Mouse (Mus musculus): ENCODE results near the gene Mgme1. TPM values are rescaled to one million over a fixed set of nuclear protein-coding genes. Genes with fewer than 3 reads are reported as not detected.

Mgme1 gene
- polyA plus RNA-seq, 1 experiment from 2014 or later, result 22.6 TPM

- Histone ChIP-seq H3K4me1 (replicated peaks; ENCODE audit: control insufficient read depth, insufficient read depth, low read length) (peaks cover 43% of the 10 kb centered on the region), H3K27ac (ENCODE audit: low read length) (no peak overlapping the region), H3K36me3 (ENCODE audit: control insufficient read depth, insufficient read depth, low read length) (peaks cover 4% of the 10 kb centered on the region; the same call in 1 of the 2 replicates), H3K4me2 (ENCODE audit: low read depth, low read length) (peak overlapping the region; percentile 72), H3K9ac (ENCODE audit: low read length) (peak overlapping the region; percentile 94), H3K4me3 (ENCODE audit: low read length) (peak overlapping the region; percentile 92), H3K9me3 (ENCODE audit: control insufficient read depth, low read length) (no peaks in the 10 kb centered on the region), H3K27me3 (ENCODE audit: control insufficient read depth, insufficient read depth, low read depth, low read length) (no peaks in the 10 kb centered on the region)
- no peak for ATAC-seq (ENCODE audit: low read depth)
- 5% methylated on average over 6 of the region's 6 CpGs for WGBS
Observed at GRCm38 (mm10) chr2:144268446-144269305, 1.8 kb upstream of the Mgme1 start.

DNA sequence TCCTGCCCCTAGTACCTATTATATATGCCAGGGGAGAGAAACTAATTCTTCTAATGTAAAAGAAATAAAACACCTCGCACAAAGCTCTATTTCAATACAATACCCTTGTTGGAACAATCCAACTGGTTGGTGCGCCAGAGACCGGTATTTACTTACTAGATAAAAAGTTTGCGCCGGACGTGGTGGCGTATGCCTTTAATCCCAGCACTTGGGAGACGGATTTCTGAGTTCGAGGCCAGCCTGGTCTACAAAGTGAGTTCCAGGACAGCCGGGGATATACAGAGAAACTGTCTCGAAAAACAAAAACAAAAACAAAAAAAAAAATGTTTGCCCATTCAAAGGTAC is 1.2 kb upstream of the Mgme1 start:
- ATAC-seq (ENCODE audit: low read depth), result no peak
- Histone ChIP-seq H3K4me1 (replicated peaks; ENCODE audit: control insufficient read depth, insufficient read depth, low read length) (peaks cover 42% of the 10 kb centered on the region), H3K9me3 (ENCODE audit: control insufficient read depth, low read length) (no peaks in the 10 kb centered on the region), H3K4me2 (ENCODE audit: low read depth, low read length) (peak overlapping the region; percentile 72), H3K4me3 (ENCODE audit: low read length) (peak overlapping the region; percentile 92), H3K36me3 (ENCODE audit: control insufficient read depth, insufficient read depth, low read length) (peaks cover 3% of the 10 kb centered on the region; the same call in 1 of the 2 replicates), H3K27ac (ENCODE audit: low read length) (no peak overlapping the region), H3K27me3 (ENCODE audit: control insufficient read depth, insufficient read depth, low read depth, low read length) (no peaks in the 10 kb centered on the region), H3K9ac (ENCODE audit: low read length) (peak overlapping the region; percentile 94)
- under 1% methylated on average over 11 of the region's 11 CpGs for WGBS

DNA sequence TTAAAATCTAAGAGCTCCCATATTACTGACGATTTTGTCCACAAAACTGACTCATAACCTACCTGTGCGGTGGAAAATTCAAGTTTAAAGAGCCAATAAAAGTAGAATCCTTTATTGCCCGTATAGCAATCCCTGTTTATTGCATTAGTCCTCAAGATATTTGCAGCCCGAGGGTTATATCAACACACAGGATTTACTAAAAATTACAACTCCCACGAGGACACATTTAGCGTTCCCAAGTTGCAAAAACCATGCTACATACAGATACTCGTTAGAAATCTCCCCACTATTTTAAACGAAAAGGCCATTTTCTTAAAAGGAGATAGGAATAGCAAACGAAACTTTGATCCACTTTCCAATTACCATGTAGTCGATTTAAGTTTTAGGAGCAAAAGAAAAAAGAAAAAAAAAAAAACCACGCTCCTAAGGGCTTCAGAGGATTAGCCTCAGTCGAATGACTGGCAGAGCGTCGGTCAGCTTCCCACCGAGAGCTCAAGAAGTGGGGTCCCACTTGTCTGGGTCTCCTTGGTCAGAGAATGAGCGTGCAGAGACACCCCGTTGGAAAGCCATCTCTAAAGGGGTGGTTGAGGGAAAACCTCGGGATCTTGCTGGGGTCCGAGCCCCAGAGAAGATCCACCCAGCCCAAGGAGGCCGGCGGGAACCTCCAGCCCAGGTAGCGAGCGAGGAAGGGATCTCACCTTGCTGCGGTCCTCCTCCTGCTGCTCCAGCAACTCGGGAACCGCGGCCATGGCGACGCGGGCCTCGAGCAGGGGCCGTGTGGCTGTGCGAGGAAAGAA is 586 bp upstream of the Mgme1 start:
- Histone ChIP-seq H3K4me3 (ENCODE audit: low read length) (peak overlapping the region; percentile 92), H3K4me2 (ENCODE audit: low read depth, low read length) (peak overlapping the region; percentile 72), H3K27ac (ENCODE audit: low read length) (peak overlapping the region; percentile 98), H3K27me3 (ENCODE audit: control insufficient read depth, insufficient read depth, low read depth, low read length) (no peaks in the 10 kb centered on the region), H3K4me1 (replicated peaks; ENCODE audit: control insufficient read depth, insufficient read depth, low read length) (peaks cover 47% of the 10 kb centered on the region), H3K36me3 (ENCODE audit: control insufficient read depth, insufficient read depth, low read length) (no peaks in the 10 kb centered on the region), H3K9ac (ENCODE audit: low read length) (peak overlapping the region; percentile 94), H3K9me3 (ENCODE audit: control insufficient read depth, low read length) (no peaks in the 10 kb centered on the region)
- peak; percentile 5; the same call in 1 of the 2 replicates for ATAC-seq (ENCODE audit: low read depth)
- WGBS, result 0% methylated on average over 28 of the region's 33 CpGs

- Histone ChIP-seq H3K9me3 (ENCODE audit: control insufficient read depth, low read length) (no peaks in the 10 kb centered on the region), H3K4me3 (ENCODE audit: low read length) (no peak overlapping the region), H3K9ac (ENCODE audit: low read length) (peak overlapping the region; percentile 21; the same call in 1 of the 2 replicates), H3K27ac (ENCODE audit: low read length) (no peak overlapping the region), H3K4me2 (ENCODE audit: low read depth, low read length) (no peak overlapping the region), H3K27me3 (ENCODE audit: control insufficient read depth, insufficient read depth, low read depth, low read length) (no peaks in the 10 kb centered on the region), H3K4me1 (replicated peaks; ENCODE audit: control insufficient read depth, insufficient read depth, low read length) (peaks cover 35% of the 10 kb centered on the region), H3K36me3 (ENCODE audit: control insufficient read depth, insufficient read depth, low read length) (peaks cover 3% of the 10 kb centered on the region)
- 85% methylated on average over 12 of the region's 12 CpGs for WGBS
- ATAC-seq (ENCODE audit: low read depth), result no peak
Observed at GRCm38 (mm10) chr2:144272088-144272487, 1.6 kb downstream of the Mgme1 start.

- WGBS, result 31% methylated on average over 8 of the region's 8 CpGs
- Histone ChIP-seq H3K4me1 (replicated peaks; ENCODE audit: control insufficient read depth, insufficient read depth, low read length) (peaks cover 19% of the 10 kb centered on the region), H3K4me2 (ENCODE audit: low read depth, low read length) (no peak overlapping the region), H3K9me3 (ENCODE audit: control insufficient read depth, low read length) (no peaks in the 10 kb centered on the region), H3K27ac (ENCODE audit: low read length) (peak overlapping the region; percentile 35), H3K9ac (ENCODE audit: low read length) (peak overlapping the region; percentile 41), H3K27me3 (ENCODE audit: control insufficient read depth, insufficient read depth, low read depth, low read length) (no peaks in the 10 kb centered on the region), H3K4me3 (ENCODE audit: low read length) (no peak overlapping the region), H3K36me3 (ENCODE audit: control insufficient read depth, insufficient read depth, low read length) (peaks cover 19% of the 10 kb centered on the region)
- no peak for ATAC-seq (ENCODE audit: low read depth)
Observed at GRCm38 (mm10) chr2:144274741-144275140, 4.3 kb downstream of the Mgme1 start.

- H3K27me3 ChIP-seq (ENCODE audit: control insufficient read depth, insufficient read depth, low read depth, low read length), result no peaks in the 10 kb centered on the region
- WGBS, result 85% methylated on average over 3 of the region's 3 CpGs
- no peak overlapping the region for H3K9ac ChIP-seq (ENCODE audit: low read length)
- no peak overlapping the region for H3K27ac ChIP-seq (ENCODE audit: low read length)
- no peak overlapping the region for H3K4me3 ChIP-seq (ENCODE audit: low read length)
- peaks cover 17% of the 10 kb centered on the region for H3K4me1 ChIP-seq (replicated peaks; ENCODE audit: control insufficient read depth, insufficient read depth, low read length)
- H3K36me3 ChIP-seq (ENCODE audit: control insufficient read depth, insufficient read depth, low read length), result peaks cover 23% of the 10 kb centered on the region
- no peaks in the 10 kb centered on the region for H3K9me3 ChIP-seq (ENCODE audit: control insufficient read depth, low read length)
- H3K4me2 ChIP-seq (ENCODE audit: low read depth, low read length), result no peak overlapping the region
- ATAC-seq (ENCODE audit: low read depth), result no peak
Observed at GRCm38 (mm10) chr2:144276885-144277284, 6.4 kb downstream of the Mgme1 start.

DNA sequence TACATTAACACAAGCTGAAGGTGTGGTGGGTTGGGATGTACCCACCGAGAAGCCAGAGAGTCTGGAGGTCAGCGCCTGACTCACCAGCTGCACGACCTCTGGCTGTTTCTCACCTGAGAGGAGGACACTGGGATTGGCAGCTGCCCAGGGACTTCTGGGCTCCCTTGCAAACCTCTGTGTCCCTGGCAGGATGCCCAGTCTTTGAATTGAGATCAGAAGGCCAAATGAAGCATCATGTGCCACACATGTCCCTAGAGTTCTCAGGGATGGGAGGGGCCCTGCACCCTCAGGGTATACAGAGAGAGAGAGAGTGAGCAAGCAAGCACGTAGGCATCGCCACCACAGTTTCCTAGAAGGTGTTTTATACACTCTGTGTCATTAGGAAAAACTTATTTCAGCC is 9.3 kb downstream of the Mgme1 start:
- 61% methylated on average over 5 of the region's 5 CpGs for WGBS
- peaks cover 23% of the 10 kb centered on the region for H3K36me3 ChIP-seq (ENCODE audit: control insufficient read depth, insufficient read depth, low read length)
- 0 out of 2 replicates have a peak overlapping the region, but pooled peaks have one; percentile 10 for H3K27ac ChIP-seq (ENCODE audit: low read length)
- no peak overlapping the region for H3K9ac ChIP-seq (ENCODE audit: low read length)
- H3K27me3 ChIP-seq (ENCODE audit: control insufficient read depth, insufficient read depth, low read depth, low read length), result no peaks in the 10 kb centered on the region
- ATAC-seq (ENCODE audit: low read depth), result peak; percentile 48
- H3K9me3 ChIP-seq (ENCODE audit: control insufficient read depth, low read length), result no peaks in the 10 kb centered on the region
- H3K4me2 ChIP-seq (ENCODE audit: low read depth, low read length), result no peak overlapping the region
- no peak overlapping the region for H3K4me3 ChIP-seq (ENCODE audit: low read length)
- H3K4me1 ChIP-seq (replicated peaks; ENCODE audit: control insufficient read depth, insufficient read depth, low read length), result peaks cover 4% of the 10 kb centered on the region; the same call in 1 of the 2 replicates

DNA sequence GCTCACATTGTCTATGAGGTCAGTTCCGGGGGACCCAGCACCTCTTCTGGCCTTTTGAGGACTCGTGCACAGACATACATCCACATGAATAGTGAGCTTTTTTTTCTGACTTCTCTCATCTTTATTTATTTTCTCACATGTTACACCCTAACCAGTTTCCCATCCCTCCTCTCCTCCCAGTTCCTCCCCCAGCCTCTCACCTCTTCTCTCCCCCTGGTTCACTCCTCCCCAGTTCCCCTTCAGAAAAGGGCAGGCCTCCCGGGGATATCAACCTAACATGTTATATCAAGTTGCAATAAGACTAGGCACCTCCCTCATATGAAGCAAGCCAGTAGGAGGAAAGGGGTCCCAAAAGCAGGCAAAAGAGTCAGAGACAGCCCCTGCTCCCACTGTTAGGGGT is 10.1 kb downstream of the Mgme1 start:
- H3K4me1 ChIP-seq (replicated peaks; ENCODE audit: control insufficient read depth, insufficient read depth, low read length), result 0 out of 2 replicates have a peak, but pooled peaks cover 2% of the 10 kb centered on the region
- ATAC-seq (ENCODE audit: low read depth), result no peak
- peaks cover 23% of the 10 kb centered on the region for H3K36me3 ChIP-seq (ENCODE audit: control insufficient read depth, insufficient read depth, low read length)
- H3K27ac ChIP-seq (ENCODE audit: low read length), result no peak overlapping the region
- WGBS, result 72% methylated on average over 3 of the region's 3 CpGs
- no peak overlapping the region for H3K9ac ChIP-seq (ENCODE audit: low read length)
- H3K27me3 ChIP-seq (ENCODE audit: control insufficient read depth, insufficient read depth, low read depth, low read length), result no peaks in the 10 kb centered on the region
- no peak overlapping the region for H3K4me2 ChIP-seq (ENCODE audit: low read depth, low read length)
- H3K9me3 ChIP-seq (ENCODE audit: control insufficient read depth, low read length), result no peaks in the 10 kb centered on the region
- no peak overlapping the region for H3K4me3 ChIP-seq (ENCODE audit: low read length)

- Histone ChIP-seq H3K4me2 (ENCODE audit: low read depth, low read length) (no peak overlapping the region), H3K4me3 (ENCODE audit: low read length) (no peak overlapping the region), H3K36me3 (ENCODE audit: control insufficient read depth, insufficient read depth, low read length) (peaks cover 23% of the 10 kb centered on the region), H3K27me3 (ENCODE audit: control insufficient read depth, insufficient read depth, low read depth, low read length) (no peaks in the 10 kb centered on the region), H3K9me3 (ENCODE audit: control insufficient read depth, low read length) (no peaks in the 10 kb centered on the region), H3K4me1 (replicated peaks; ENCODE audit: control insufficient read depth, insufficient read depth, low read length) (0 out of 2 replicates have a peak, but pooled peaks cover 2% of the 10 kb centered on the region), H3K9ac (ENCODE audit: low read length) (no peak overlapping the region), H3K27ac (ENCODE audit: low read length) (no peak overlapping the region)
- WGBS, result 65% methylated on average over 3 of the region's 3 CpGs
- no peak for ATAC-seq (ENCODE audit: low read depth)
Observed at GRCm38 (mm10) chr2:144281417-144281816, 11.0 kb downstream of the Mgme1 start.
